Mouse (Mus musculus): ENCODE data around the gene Cdk15. TPM values are rescaled to one million over a fixed set of nuclear protein-coding genes. Genes with fewer than 3 reads are reported as not detected.

The Cdk15 gene
- polyA plus RNA-seq, 1 experiment: not detected

GRCm38 (mm10) chr1:59340814-59341588 is 84.3 kb downstream of the Cdk15 start:
- Histone ChIP-seq H3K9me3 (peaks cover 15% of the 10 kb centered on the region), H3K4me3 (replicated peaks) (no peak overlapping the region), H3K4me1 (peaks cover 11% of the 10 kb centered on the region), H3K27me3 (replicated peaks) (peaks cover 55% of the 10 kb centered on the region), H3K36me3 (replicated peaks; ENCODE audit: low read length) (no peaks in the 10 kb centered on the region)
- no peak for TF ChIP-seq FLI1 (IDR thresholded peaks at IDR 0.05; ENCODE audit: low read length)
- no peak for TF ChIP-seq GATA1 (IDR thresholded peaks at IDR 0.05; ENCODE audit: borderline replicate concordance, low read length)

GRCm38 (mm10) chr1:59341697-59342096 is 85.0 kb downstream of the Cdk15 start:
- Histone ChIP-seq H3K36me3 (replicated peaks; ENCODE audit: low read length) (no peaks in the 10 kb centered on the region), H3K4me3 (replicated peaks) (no peak overlapping the region), H3K4me1 (peaks cover 11% of the 10 kb centered on the region), H3K9me3 (peaks cover 15% of the 10 kb centered on the region), H3K27me3 (replicated peaks) (peaks cover 49% of the 10 kb centered on the region)
- TF ChIP-seq GATA1 (IDR thresholded peaks at IDR 0.05; ENCODE audit: borderline replicate concordance, low read length) (no peak), FLI1 (IDR thresholded peaks at IDR 0.05; ENCODE audit: low read length) (no peak)

GRCm38 (mm10) chr1:59342146-59342545 is 85.4 kb downstream of the Cdk15 start:
- no peak overlapping the region for H3K4me3 ChIP-seq (replicated peaks)
- H3K9me3 ChIP-seq: peaks cover 15% of the 10 kb centered on the region
- no peaks in the 10 kb centered on the region for H3K36me3 ChIP-seq (replicated peaks; ENCODE audit: low read length)
- no peak for TF ChIP-seq FLI1 (IDR thresholded peaks at IDR 0.05; ENCODE audit: low read length)
- no peak for TF ChIP-seq GATA1 (IDR thresholded peaks at IDR 0.05; ENCODE audit: borderline replicate concordance, low read length)
- peaks cover 46% of the 10 kb centered on the region for H3K27me3 ChIP-seq (replicated peaks)
- peaks cover 11% of the 10 kb centered on the region for H3K4me1 ChIP-seq

- H3K4me1 ChIP-seq: no peaks in the 10 kb centered on the region; the same call in 1 of the 2 replicates
- H3K9me3 ChIP-seq: peaks cover 12% of the 10 kb centered on the region; the same call in 1 of the 2 replicates
- TF ChIP-seq FLI1 (IDR thresholded peaks at IDR 0.05; ENCODE audit: low read length) (no peak), GATA1 (IDR thresholded peaks at IDR 0.05; ENCODE audit: borderline replicate concordance, low read length) (no peak)
- no peak overlapping the region for H3K4me3 ChIP-seq (replicated peaks)
- H3K27me3 ChIP-seq (replicated peaks): peaks cover 17% of the 10 kb centered on the region
- no peaks in the 10 kb centered on the region for H3K36me3 ChIP-seq (replicated peaks; ENCODE audit: low read length)
Measured at GRCm38 (mm10) chr1:59352706-59353105, 96.0 kb downstream of the Cdk15 start.

- Histone ChIP-seq H3K9me3 (peaks cover 9% of the 10 kb centered on the region; the same call in 1 of the 2 replicates), H3K27me3 (replicated peaks) (peaks cover 26% of the 10 kb centered on the region), H3K4me1 (no peaks in the 10 kb centered on the region; the same call in 1 of the 2 replicates), H3K36me3 (replicated peaks; ENCODE audit: low read length) (no peaks in the 10 kb centered on the region), H3K4me3 (replicated peaks) (no peak overlapping the region)
- TF ChIP-seq FLI1 (IDR thresholded peaks at IDR 0.05; ENCODE audit: low read length) (no peak), GATA1 (IDR thresholded peaks at IDR 0.05; ENCODE audit: borderline replicate concordance, low read length) (no peak)
Measured at GRCm38 (mm10) chr1:59355440-59355839, 98.7 kb downstream of the Cdk15 start.

- no peak overlapping the region for H3K4me3 ChIP-seq (replicated peaks)
- 0 out of 2 replicates have a peak, but pooled peaks cover 4% of the 10 kb centered on the region for H3K9me3 ChIP-seq
- H3K27me3 ChIP-seq (replicated peaks): peaks cover 18% of the 10 kb centered on the region
- peaks cover 6% of the 10 kb centered on the region for H3K4me1 ChIP-seq
- no peak for TF ChIP-seq GATA1 (IDR thresholded peaks at IDR 0.05; ENCODE audit: borderline replicate concordance, low read length)
- no peak for TF ChIP-seq FLI1 (IDR thresholded peaks at IDR 0.05; ENCODE audit: low read length)
- H3K36me3 ChIP-seq (replicated peaks; ENCODE audit: low read length): no peaks in the 10 kb centered on the region
Measured at GRCm38 (mm10) chr1:59359136-59359535, 102.4 kb downstream of the Cdk15 start.

GRCm38 (mm10) chr1:59360834-59361233 is 104.1 kb downstream of the Cdk15 start:
- Histone ChIP-seq H3K4me3 (replicated peaks) (no peak overlapping the region), H3K4me1 (peaks cover 13% of the 10 kb centered on the region), H3K36me3 (replicated peaks; ENCODE audit: low read length) (no peaks in the 10 kb centered on the region), H3K27me3 (replicated peaks) (peaks cover 21% of the 10 kb centered on the region), H3K9me3 (no peaks in the 10 kb centered on the region)
- no peak for TF ChIP-seq FLI1 (IDR thresholded peaks at IDR 0.05; ENCODE audit: low read length)
- TF ChIP-seq GATA1 (IDR thresholded peaks at IDR 0.05; ENCODE audit: borderline replicate concordance, low read length): no peak

GRCm38 (mm10) chr1:59361460-59361859 is 104.8 kb downstream of the Cdk15 start:
- H3K4me3 ChIP-seq (replicated peaks): no peak overlapping the region
- H3K27me3 ChIP-seq (replicated peaks): peaks cover 22% of the 10 kb centered on the region
- no peaks in the 10 kb centered on the region for H3K36me3 ChIP-seq (replicated peaks; ENCODE audit: low read length)
- no peaks in the 10 kb centered on the region for H3K9me3 ChIP-seq
- TF ChIP-seq GATA1 (IDR thresholded peaks at IDR 0.05; ENCODE audit: borderline replicate concordance, low read length) (no peak), FLI1 (IDR thresholded peaks at IDR 0.05; ENCODE audit: low read length) (no peak)
- H3K4me1 ChIP-seq: peaks cover 13% of the 10 kb centered on the region

- H3K9me3 ChIP-seq: no peaks in the 10 kb centered on the region
- H3K36me3 ChIP-seq (replicated peaks; ENCODE audit: low read length): no peaks in the 10 kb centered on the region
- TF ChIP-seq FLI1 (IDR thresholded peaks at IDR 0.05; ENCODE audit: low read length) (no peak), GATA1 (IDR thresholded peaks at IDR 0.05; ENCODE audit: borderline replicate concordance, low read length) (no peak)
- H3K4me1 ChIP-seq: peaks cover 13% of the 10 kb centered on the region
- H3K4me3 ChIP-seq (replicated peaks): no peak overlapping the region
- H3K27me3 ChIP-seq (replicated peaks): peaks cover 23% of the 10 kb centered on the region
Measured at GRCm38 (mm10) chr1:59361966-59362365, 105.3 kb downstream of the Cdk15 start.

GRCm38 (mm10) chr1:59364463-59365040 is 107.8 kb downstream of the Cdk15 start:
- TF ChIP-seq FLI1 (IDR thresholded peaks at IDR 0.05; ENCODE audit: low read length) (no peak), GATA1 (IDR thresholded peaks at IDR 0.05; ENCODE audit: borderline replicate concordance, low read length) (no peak)
- H3K4me1 ChIP-seq: peaks cover 24% of the 10 kb centered on the region
- H3K4me3 ChIP-seq (replicated peaks): no peak overlapping the region
- H3K9me3 ChIP-seq: no peaks in the 10 kb centered on the region
- no peaks in the 10 kb centered on the region for H3K36me3 ChIP-seq (replicated peaks; ENCODE audit: low read length)
- H3K27me3 ChIP-seq (replicated peaks): peaks cover 21% of the 10 kb centered on the region

Measured in megakaryocyte, embryonic 14.5 days (primary cell).